Mouse (Mus musculus) C2C12 (cell line): Measurements from ENCODE around the gene Hoxa7.

Experiments
- CEBPB ChIP-seq: IDR thresholded peaks from one replicate; pipeline ENCODE4 v1.6.1; 2011; ENCODE audit warnings: low read depth, mild to moderate bottlenecking, control low read depth, moderate library complexity
- CTCF ChIP-seq: IDR thresholded peaks from one replicate; pipeline ENCODE4 v1.5.1; 2011; ENCODE audit not compliant: control insufficient read depth, insufficient read depth, insufficient read length
- MAX ChIP-seq: IDR thresholded peaks from one replicate; pipeline ENCODE4 v1.6.1; 2011; ENCODE audit warnings: mild to moderate bottlenecking, control low read depth
- MYOD1 ChIP-seq: IDR thresholded peaks from one replicate; pipeline ENCODE4 v1.6.1; 2011; ENCODE audit warnings: low read depth; ENCODE audit not compliant: control insufficient read depth, insufficient read length
- USF1 ChIP-seq: IDR thresholded peaks from one replicate; pipeline ENCODE4 v1.6.1; 2011; ENCODE audit warnings: low read depth, mild to moderate bottlenecking, control low read depth, moderate library complexity

DNA sequence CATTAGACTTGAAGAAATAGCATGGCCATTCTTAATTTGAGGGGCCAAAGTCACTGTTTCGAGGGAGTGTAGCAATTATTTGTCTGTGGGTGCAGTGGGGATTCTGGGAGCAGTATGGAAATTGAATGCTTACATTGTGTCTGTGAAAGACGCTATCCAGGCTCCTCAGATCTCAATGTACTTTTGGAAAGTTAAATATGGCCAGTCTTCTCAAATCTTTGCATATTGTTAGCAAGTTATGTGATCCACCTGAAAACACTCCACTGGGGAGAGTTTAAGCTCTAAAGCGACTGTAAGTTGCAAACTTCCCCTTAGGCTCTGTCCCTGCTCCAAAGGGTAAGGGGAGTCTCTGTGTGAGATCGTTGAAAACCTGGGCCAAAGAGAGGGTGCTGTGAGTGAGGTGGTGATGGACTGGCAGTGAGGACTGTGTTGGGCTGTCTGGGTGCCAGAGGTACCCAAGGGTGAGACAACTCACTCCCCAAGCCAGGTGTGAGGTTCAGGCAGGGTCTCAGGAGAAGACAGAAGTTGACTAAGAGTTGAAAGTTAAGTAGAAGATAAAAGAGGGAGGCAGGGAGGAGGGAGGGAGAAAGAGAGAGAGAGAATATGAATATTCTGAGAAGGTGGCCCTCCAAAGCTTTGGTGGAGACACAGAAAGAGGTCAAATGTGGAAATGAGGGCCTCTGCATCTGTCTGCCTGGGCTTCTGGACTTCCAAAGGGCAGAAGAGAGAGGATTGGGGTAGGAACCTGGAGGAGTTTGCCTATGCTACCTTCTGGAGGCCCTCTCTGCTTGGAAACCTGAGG lies 14.6 kb downstream of the Hoxa7 start:
- TF ChIP-seq CTCF (no peak), MAX (no peak), MYOD1 (no peak), USF1 (no peak), CEBPB (no peak)
